In the genomic region with DNA sequence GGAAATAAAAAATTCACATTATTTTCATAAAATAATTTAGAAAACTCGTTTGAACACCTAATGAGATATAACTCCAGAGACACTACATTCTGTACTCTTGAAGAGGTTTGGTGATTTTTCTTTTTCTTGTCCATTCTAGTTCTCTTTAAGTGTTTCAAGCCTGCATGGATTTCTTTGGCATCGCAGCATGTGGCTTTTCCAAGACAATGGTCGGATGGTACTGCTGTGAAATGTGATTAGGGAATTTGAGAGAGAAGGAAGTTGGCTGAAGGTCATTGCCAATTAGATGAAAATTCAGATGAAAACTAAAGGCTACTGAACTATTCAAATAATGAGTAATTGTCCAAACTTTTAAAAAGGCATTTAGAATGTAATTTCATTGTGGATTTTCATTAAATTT, we compare ENCODE assay signal across 7 mouse cellular contexts.
"Had no signal": no experiment of that assay in that cellular context is flagged by ENCODE, and none has a peak within 500 bp of the region (broad histone marks: within the 10 kb centered on the region; RNA-seq: fewer than 3 reads in every experiment).

No protein-coding gene starts in this region.

- DNase-seq: kidney, adult 8-10 months; kidney, postnatal 25 days; lung, adult 18-20 months; right cerebral cortex, postnatal 4 days; spleen, adult 18-20 months; thymus, adult 18-20 months; thymus, postnatal 14 days had no signal
